ENCODE assay signal across 9 mouse cellular contexts in genomic region chr3:76001156-76001555, GRCm38 (mm10). TPM values are rescaled to one million over a fixed set of nuclear protein-coding genes. Genes with fewer than 3 reads are reported as not detected.
A peak's percentile ranks its signal among the peaks of the same experiment; 100 is the strongest.
DNase-seq lines count a peak whose midpoint lies in the region; ATAC-seq lines count a peak whose summit lies in the region.
"Had no signal": no experiment of that assay in that cellular context is flagged by ENCODE, and none has a peak within 500 bp of the region (broad histone marks: within the 10 kb centered on the region; RNA-seq: fewer than 3 reads in every experiment).

No protein-coding gene starts in this region.

- no peak overlapping the region for H3K4me3 ChIP-seq in kidney, embryonic 15.5 days (replicated peaks)
- H3K4me3 ChIP-seq in neural tube, embryonic 15.5 days (replicated peaks) = no peak overlapping the region
- H3K4me3 ChIP-seq: limb, embryonic 15.5 days had no signal

- 46% methylated on average over 4 of the region's 4 CpGs for WGBS in kidney, embryonic 15.5 days
- 44% methylated on average over 4 of the region's 4 CpGs for WGBS in neural tube, embryonic 15.5 days

- H3K27ac ChIP-seq in kidney, embryonic 15.5 days = no peak overlapping the region
- no peak overlapping the region for H3K27ac ChIP-seq in neural tube, embryonic 15.5 days (replicated peaks)
- H3K27ac ChIP-seq: limb, embryonic 15.5 days had no signal

- H3K36me3 ChIP-seq in kidney, embryonic 15.5 days = no peaks in the 10 kb centered on the region
- H3K36me3 ChIP-seq in neural tube, embryonic 15.5 days = no peaks in the 10 kb centered on the region
- H3K36me3 ChIP-seq: limb, embryonic 15.5 days had no signal

- peak; percentile 54 for DNase-seq in kidney, adult 9 months
- DNase-seq in MEL-GATA-1-ER (ENCODE audit: extremely low read depth, low read depth) = peak; percentile 68
- peak; percentile 14 for DNase-seq in cerebellum, adult 9-11 months
- DNase-seq in heart, postnatal 14 days = peak; percentile 4 to 52
- peak; percentile 36 to 51 for DNase-seq in left cerebral cortex, adult 18-20 months (ENCODE audit: low spot score in 2 of 2)
- DNase-seq in spleen, adult 18-20 months = no peak

- no peaks in the 10 kb centered on the region for H3K9me3 ChIP-seq in kidney, embryonic 15.5 days (replicated peaks)
- 0 out of 2 replicates have a peak, but pooled peaks cover 3% of the 10 kb centered on the region for H3K9me3 ChIP-seq in neural tube, embryonic 15.5 days (replicated peaks)
- H3K9me3 ChIP-seq: limb, embryonic 15.5 days had no signal

- H3K9ac ChIP-seq in kidney, embryonic 15.5 days = no peak overlapping the region
- no peak overlapping the region for H3K9ac ChIP-seq in neural tube, embryonic 15.5 days (replicated peaks)
- H3K9ac ChIP-seq: limb, embryonic 15.5 days had no signal

- intact Hi-C loops in heart, postnatal 14 days (cut with DNase I) = loop anchor here (1.0 kb wide), 1 partner anchor 91 kb away; no protein-coding TSS in a partner anchor

- H3K4me2 ChIP-seq in kidney, embryonic 15.5 days = no peak overlapping the region
- H3K4me2 ChIP-seq in neural tube, embryonic 15.5 days = no peak overlapping the region
- H3K4me2 ChIP-seq: limb, embryonic 15.5 days had no signal

- ATAC-seq in kidney, embryonic 15.5 days (replicated peaks; ENCODE audit: low FRiP score) = no peak
- peak; percentile 78; the same call in 1 of the 2 replicates for ATAC-seq in neural tube, embryonic 15.5 days (ENCODE audit: low FRiP score)

- no peaks in the 10 kb centered on the region for H3K4me1 ChIP-seq in kidney, embryonic 15.5 days
- no peaks in the 10 kb centered on the region for H3K4me1 ChIP-seq in neural tube, embryonic 15.5 days
- H3K4me1 ChIP-seq: limb, embryonic 15.5 days had no signal

- H3K27me3 ChIP-seq in kidney, embryonic 15.5 days = no peaks in the 10 kb centered on the region
- H3K27me3 ChIP-seq in neural tube, embryonic 15.5 days (replicated peaks) = no peaks in the 10 kb centered on the region
- H3K27me3 ChIP-seq: limb, embryonic 15.5 days had no signal

RNA-seq across cellular contexts. Expression of gene Golim4, which starts 44.4 kb away (rescaled TPM):
- 60.0 and 65.7 TPM in 2 replicates for polyA plus RNA-seq in kidney, embryonic 15.5 days (2015; fragmentation: Nextera tagmentation; extraction: Ambion mirVana)
- 10 to 100 TPM; 23.4 to 24.4 TPM for total RNA-seq in heart, postnatal 14 days (2021)
- total RNA-seq in left cerebral cortex, adult 18-20 months (2021) = 10 to 100 TPM; 19.6 to 26.7 TPM
- polyA plus RNA-seq in neural tube, embryonic 15.5 days (2015; fragmentation: Nextera tagmentation; extraction: Ambion mirVana) = 21.3 and 25.7 TPM in 2 replicates

Comparison
In these comparisons a context has a peak if more than half of its experiments do, and no peak if none do; other contexts are left out.
1. DNase-seq: peak in kidney, adult 9 months (single experiment), MEL-GATA-1-ER (single experiment), cerebellum, adult 9-11 months (single experiment), heart, postnatal 14 days (2 of 2) and left cerebral cortex, adult 18-20 months (2 of 2); none in spleen, adult 18-20 months (0 of 2).